Mouse (Mus musculus): ENCODE results near the gene Phip. TPM values are rescaled to one million over a fixed set of nuclear protein-coding genes. Genes with fewer than 3 reads are reported as not detected.
A peak's percentile ranks its signal among the peaks of the same experiment; 100 is the strongest.

Gene Phip
- polyA plus RNA-seq, 1 experiment, result 40.3 TPM

- Histone ChIP-seq H3K4me1 (ENCODE audit: control insufficient read depth, insufficient read depth, low read length) (peaks cover 9% of the 10 kb centered on the region), H3K27ac (ENCODE audit: insufficient read depth, low read depth, low read length) (peak overlapping the region; percentile 100), H3K4me3 (ENCODE audit: insufficient read depth, low read length) (peak overlapping the region; percentile 100)
- TF ChIP-seq CTCF (IDR thresholded peaks at IDR 0.05; ENCODE audit: low read depth, low read length), result no peak
- TF ChIP-seq POLR2A (IDR thresholded peaks at IDR 0.05; ENCODE audit: borderline replicate concordance, low read depth, low read length), result no peak
These were observed 992 bp downstream of the Phip start for GRCm38 (mm10) chr9:82974187-82974861.

GRCm38 (mm10) chr9:82973321-82973892 is 1.9 kb downstream of the Phip start:
- H3K4me3 ChIP-seq (ENCODE audit: insufficient read depth, low read length), result peak overlapping the region; percentile 100
- peak overlapping the region; percentile 43; the same call in 1 of the 2 replicates for H3K27ac ChIP-seq (ENCODE audit: insufficient read depth, low read depth, low read length)
- TF ChIP-seq POLR2A (IDR thresholded peaks at IDR 0.05; ENCODE audit: borderline replicate concordance, low read depth, low read length) (no peak), CTCF (IDR thresholded peaks at IDR 0.05; ENCODE audit: low read depth, low read length) (no peak)
- peaks cover 11% of the 10 kb centered on the region for H3K4me1 ChIP-seq (ENCODE audit: control insufficient read depth, insufficient read depth, low read length)

GRCm38 (mm10) chr9:82971433-82971832 is 3.9 kb downstream of the Phip start:
- Histone ChIP-seq H3K4me1 (ENCODE audit: control insufficient read depth, insufficient read depth, low read length) (peaks cover 11% of the 10 kb centered on the region), H3K4me3 (ENCODE audit: insufficient read depth, low read length) (no peak overlapping the region), H3K27ac (ENCODE audit: insufficient read depth, low read depth, low read length) (no peak overlapping the region)
- TF ChIP-seq POLR2A (IDR thresholded peaks at IDR 0.05; ENCODE audit: borderline replicate concordance, low read depth, low read length), result no peak
- no peak for TF ChIP-seq CTCF (IDR thresholded peaks at IDR 0.05; ENCODE audit: low read depth, low read length)

- TF ChIP-seq POLR2A (IDR thresholded peaks at IDR 0.05; ENCODE audit: borderline replicate concordance, low read depth, low read length), result no peak
- TF ChIP-seq CTCF (IDR thresholded peaks at IDR 0.05; ENCODE audit: low read depth, low read length), result no peak
- Histone ChIP-seq H3K27ac (ENCODE audit: insufficient read depth, low read depth, low read length) (no peak overlapping the region), H3K4me3 (ENCODE audit: insufficient read depth, low read length) (no peak overlapping the region), H3K4me1 (ENCODE audit: control insufficient read depth, insufficient read depth, low read length) (peaks cover 9% of the 10 kb centered on the region)
These were observed 8.2 kb downstream of the Phip start for GRCm38 (mm10) chr9:82967076-82967621.

- no peak for TF ChIP-seq POLR2A (IDR thresholded peaks at IDR 0.05; ENCODE audit: borderline replicate concordance, low read depth, low read length)
- no peak for TF ChIP-seq CTCF (IDR thresholded peaks at IDR 0.05; ENCODE audit: low read depth, low read length)
- no peak overlapping the region for H3K27ac ChIP-seq (ENCODE audit: insufficient read depth, low read depth, low read length)
- no peak overlapping the region for H3K4me3 ChIP-seq (ENCODE audit: insufficient read depth, low read length)
These were observed 11.3 kb downstream of the Phip start for GRCm38 (mm10) chr9:82963981-82964380.

GRCm38 (mm10) chr9:82961352-82961751 is 14.0 kb downstream of the Phip start:
- no peak for TF ChIP-seq POLR2A (IDR thresholded peaks at IDR 0.05; ENCODE audit: borderline replicate concordance, low read depth, low read length)
- no peak for TF ChIP-seq CTCF (IDR thresholded peaks at IDR 0.05; ENCODE audit: low read depth, low read length)
- Histone ChIP-seq H3K27ac (ENCODE audit: insufficient read depth, low read depth, low read length) (no peak overlapping the region), H3K4me1 (ENCODE audit: control insufficient read depth, insufficient read depth, low read length) (no peaks in the 10 kb centered on the region), H3K4me3 (ENCODE audit: insufficient read depth, low read length) (no peak overlapping the region)

More at GRCm38 (mm10) chr9:82963981-82964380, 11.3 kb downstream of the Phip start:
- H3K4me1 ChIP-seq (ENCODE audit: control insufficient read depth, insufficient read depth, low read length), result peaks cover 2% of the 10 kb centered on the region; the same call in 1 of the 2 replicates

GRCm38 (mm10) chr9:82955267-82955666 is 20.0 kb downstream of the Phip start:
- no peak overlapping the region for H3K4me3 ChIP-seq (ENCODE audit: insufficient read depth, low read length)
- no peak for TF ChIP-seq CTCF (IDR thresholded peaks at IDR 0.05; ENCODE audit: low read depth, low read length)
- no peak for TF ChIP-seq POLR2A (IDR thresholded peaks at IDR 0.05; ENCODE audit: borderline replicate concordance, low read depth, low read length)
- H3K4me1 ChIP-seq (ENCODE audit: control insufficient read depth, insufficient read depth, low read length), result no peaks in the 10 kb centered on the region
- H3K27ac ChIP-seq (ENCODE audit: insufficient read depth, low read depth, low read length), result no peak overlapping the region

- TF ChIP-seq POLR2A (IDR thresholded peaks at IDR 0.05; ENCODE audit: borderline replicate concordance, low read depth, low read length) (no peak), CTCF (IDR thresholded peaks at IDR 0.05; ENCODE audit: low read depth, low read length) (no peak)
- no peak overlapping the region for H3K4me3 ChIP-seq (ENCODE audit: insufficient read depth, low read length)
- no peaks in the 10 kb centered on the region for H3K4me1 ChIP-seq (ENCODE audit: control insufficient read depth, insufficient read depth, low read length)
- no peak overlapping the region for H3K27ac ChIP-seq (ENCODE audit: insufficient read depth, low read depth, low read length)
These were observed 23.0 kb downstream of the Phip start for GRCm38 (mm10) chr9:82952330-82952729.

GRCm38 (mm10) chr9:82951435-82952004 is 23.8 kb downstream of the Phip start:
- H3K27ac ChIP-seq (ENCODE audit: insufficient read depth, low read depth, low read length), result no peak overlapping the region
- H3K4me3 ChIP-seq (ENCODE audit: insufficient read depth, low read length), result no peak overlapping the region
- no peak for TF ChIP-seq CTCF (IDR thresholded peaks at IDR 0.05; ENCODE audit: low read depth, low read length)
- no peak for TF ChIP-seq POLR2A (IDR thresholded peaks at IDR 0.05; ENCODE audit: borderline replicate concordance, low read depth, low read length)
- no peaks in the 10 kb centered on the region for H3K4me1 ChIP-seq (ENCODE audit: control insufficient read depth, insufficient read depth, low read length)

GRCm38 (mm10) chr9:82907246-82907645 is 68.1 kb downstream of the Phip start:
- H3K4me1 ChIP-seq (ENCODE audit: control insufficient read depth, insufficient read depth, low read length), result no peaks in the 10 kb centered on the region
- H3K4me3 ChIP-seq (ENCODE audit: insufficient read depth, low read length), result no peak overlapping the region
- H3K27ac ChIP-seq (ENCODE audit: insufficient read depth, low read depth, low read length), result no peak overlapping the region
- TF ChIP-seq POLR2A (IDR thresholded peaks at IDR 0.05; ENCODE audit: borderline replicate concordance, low read depth, low read length), result no peak
- TF ChIP-seq CTCF (IDR thresholded peaks at IDR 0.05; ENCODE audit: low read depth, low read length), result no peak
